Mouse (Mus musculus) mature B cell (primary cell): ENCODE measurements at regions not wholly inside any gene's neighbourhood (a gene's known extent, or its start where the extent isn't known, plus 50 kb on each side); places are given as distances from the start of the nearest gene placed in this dataset.

ENCODE experiments used
- in situ Hi-C: fragments of 300-500 bp; cut with MboI; formaldehyde crosslinking; loops from 2 replicates; pipeline ENCODE4 v1.14.3; 2019

DNA sequence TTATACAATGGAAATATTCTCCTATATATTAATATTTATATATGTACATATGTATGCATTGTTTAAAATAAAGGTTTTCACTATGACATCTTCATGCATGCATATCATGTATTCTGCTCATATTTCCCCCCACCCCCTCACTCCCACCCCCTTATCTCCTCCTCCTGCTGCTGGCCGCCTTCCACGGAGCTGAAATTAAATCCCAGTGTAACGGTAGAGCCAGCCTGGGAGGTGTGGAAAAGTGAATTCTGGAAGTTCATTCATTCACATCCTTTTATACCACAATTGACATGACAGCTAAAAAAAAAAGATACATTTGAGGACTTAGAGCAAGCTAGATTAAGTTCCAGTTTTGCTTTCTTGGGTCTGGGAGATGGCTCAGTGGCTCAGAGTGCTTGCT, 85.7 kb upstream of the Rbpj start:
- in situ Hi-C loops: no loop called here

DNA sequence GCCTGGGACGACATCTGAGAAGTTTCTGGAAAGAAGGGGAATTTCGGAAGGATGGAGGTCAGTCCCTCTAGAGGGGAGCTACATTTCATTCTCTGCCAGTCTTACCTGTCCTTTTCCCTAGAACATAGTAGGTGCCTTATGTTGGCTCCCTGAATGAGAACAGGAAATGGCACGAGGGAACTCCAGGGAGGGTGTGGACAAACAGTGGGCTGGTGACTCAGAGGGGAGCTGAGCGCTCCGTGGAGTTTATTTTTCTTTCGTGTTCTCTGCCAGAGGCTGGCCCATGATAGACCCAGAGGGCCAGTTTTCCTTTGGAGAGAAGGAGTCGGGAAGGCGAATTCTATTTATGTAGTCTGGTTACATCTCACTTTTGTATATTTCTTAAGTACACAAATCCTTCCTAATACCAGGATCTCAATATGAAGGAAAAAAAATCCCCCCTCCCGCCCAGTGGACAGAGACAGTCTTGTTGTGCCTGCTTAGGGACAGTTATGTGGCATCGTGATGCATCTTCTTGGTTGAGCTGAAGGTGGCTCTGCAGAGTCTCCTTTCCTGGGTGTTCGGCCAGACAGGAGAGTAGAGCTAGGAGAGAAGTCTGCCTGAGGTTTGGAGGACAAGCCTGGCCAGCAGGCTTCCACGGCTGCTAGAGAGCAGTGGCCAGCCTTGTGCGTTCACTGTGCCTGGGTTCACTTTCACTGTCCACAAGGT, 84.3 kb upstream of the Rbpj start:
- in situ Hi-C loops: no loop called here

- in situ Hi-C loops: no loop called here
These were observed 81.9 kb upstream of the Rbpj start for GRCm38 (mm10) chr5:53384026-53384425.

DNA sequence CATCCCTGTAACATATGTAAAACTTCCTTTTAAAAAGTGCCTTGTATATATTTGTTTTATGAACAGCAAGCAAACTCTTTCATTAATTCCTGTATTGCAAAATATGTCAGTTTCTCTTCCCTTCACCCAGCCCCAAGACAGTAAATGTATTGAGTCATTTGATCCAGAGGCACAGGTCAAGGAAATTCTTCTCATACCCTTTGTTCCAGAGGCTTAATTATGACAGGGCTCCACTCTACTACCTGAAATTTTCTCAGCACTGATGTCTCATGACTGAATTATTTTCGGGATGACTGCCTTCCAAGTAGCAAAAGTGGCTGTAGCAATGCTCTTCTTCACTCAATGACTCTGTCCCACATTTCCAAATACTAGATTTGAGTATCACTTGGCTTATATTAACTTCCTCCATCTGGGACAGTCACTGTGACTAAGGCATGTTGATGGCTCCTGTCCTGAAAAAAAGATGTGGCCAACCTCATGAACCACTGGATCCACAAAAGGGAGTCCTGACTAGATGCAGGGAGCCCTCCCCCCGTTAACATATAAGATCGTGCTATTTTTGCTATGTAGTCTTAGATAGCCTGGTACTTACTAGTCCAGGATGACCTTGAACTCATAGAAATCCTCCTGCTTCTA, 80.3 kb upstream of the Rbpj start:
- in situ Hi-C loops: no loop called here

- in situ Hi-C loops: no loop called here
These were observed 72.4 kb upstream of the Rbpj start for GRCm38 (mm10) chr5:53393571-53393970.

DNA sequence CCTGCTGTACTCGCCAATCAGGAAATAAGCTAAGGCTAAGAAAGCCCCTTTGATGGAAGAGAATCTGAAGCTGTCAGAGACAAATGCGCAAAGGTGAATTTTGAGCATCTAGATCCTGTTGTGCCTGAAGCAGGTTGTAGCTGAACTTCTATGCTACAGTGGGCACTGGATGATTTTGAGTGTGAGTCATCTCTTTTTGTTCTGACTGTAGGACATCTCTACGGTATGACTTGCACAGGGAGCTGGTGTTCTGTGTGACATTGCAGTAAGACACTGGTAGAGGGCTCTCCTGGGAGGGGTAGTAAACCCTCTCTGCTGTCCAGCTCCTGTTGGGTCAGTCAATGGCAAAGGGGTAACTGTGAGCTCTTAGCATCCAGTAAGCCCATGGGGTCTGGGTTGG, 71.4 kb upstream of the Rbpj start:
- in situ Hi-C loops: no loop called here

DNA sequence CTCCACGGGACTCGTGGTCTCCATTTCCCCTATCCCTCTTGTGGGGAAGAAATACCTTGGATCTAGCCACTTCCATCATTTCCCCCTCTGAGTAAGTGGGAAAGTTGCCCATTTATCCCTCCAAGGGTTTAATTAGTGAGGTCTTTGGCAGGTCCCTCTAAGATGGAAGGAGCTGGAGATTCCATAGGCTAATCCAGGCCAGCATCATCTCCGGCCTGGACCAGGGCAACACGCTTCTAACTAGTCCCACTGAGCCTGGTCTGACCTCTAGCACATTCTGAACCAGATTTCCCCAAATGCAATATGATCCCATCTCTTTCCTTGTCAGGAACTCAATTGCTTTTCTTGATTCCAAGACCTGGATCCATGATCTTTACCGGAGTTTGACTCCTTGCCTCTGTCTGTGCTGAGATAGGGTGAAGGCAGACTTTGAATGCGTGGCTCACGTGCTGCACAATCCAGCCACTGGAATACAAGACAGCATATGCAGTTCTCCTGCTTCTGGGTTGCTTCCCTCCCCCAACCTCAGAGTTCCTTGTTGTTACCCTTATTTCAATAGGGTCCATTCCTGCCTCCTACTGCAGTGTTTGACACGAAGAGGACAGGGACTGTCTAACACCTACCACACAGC, 67.4 kb upstream of the Rbpj start:
- in situ Hi-C loops: no loop called here

- in situ Hi-C loops: no loop called here
These were observed 64.9 kb upstream of the Rbpj start for GRCm38 (mm10) chr5:53401093-53401492.

DNA sequence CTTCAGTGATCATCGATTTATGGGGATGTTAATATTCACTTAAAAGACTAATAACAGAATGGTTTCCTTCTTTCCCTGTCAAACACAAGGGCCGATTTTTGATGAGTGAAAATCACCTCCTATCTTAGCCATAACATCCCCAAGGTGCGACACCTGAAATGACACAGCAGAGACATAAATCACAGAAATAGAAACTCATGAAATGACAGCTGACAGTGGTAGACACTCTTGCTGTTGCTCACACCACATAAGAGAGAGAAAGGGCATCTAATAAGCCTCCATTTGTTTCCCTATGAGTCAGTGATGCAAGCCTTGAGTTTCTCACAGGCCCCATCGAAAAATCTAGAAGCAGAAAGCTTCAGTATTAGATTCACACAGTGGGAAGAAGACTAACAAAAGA, 63.9 kb upstream of the Rbpj start:
- in situ Hi-C loops: no loop called here

DNA sequence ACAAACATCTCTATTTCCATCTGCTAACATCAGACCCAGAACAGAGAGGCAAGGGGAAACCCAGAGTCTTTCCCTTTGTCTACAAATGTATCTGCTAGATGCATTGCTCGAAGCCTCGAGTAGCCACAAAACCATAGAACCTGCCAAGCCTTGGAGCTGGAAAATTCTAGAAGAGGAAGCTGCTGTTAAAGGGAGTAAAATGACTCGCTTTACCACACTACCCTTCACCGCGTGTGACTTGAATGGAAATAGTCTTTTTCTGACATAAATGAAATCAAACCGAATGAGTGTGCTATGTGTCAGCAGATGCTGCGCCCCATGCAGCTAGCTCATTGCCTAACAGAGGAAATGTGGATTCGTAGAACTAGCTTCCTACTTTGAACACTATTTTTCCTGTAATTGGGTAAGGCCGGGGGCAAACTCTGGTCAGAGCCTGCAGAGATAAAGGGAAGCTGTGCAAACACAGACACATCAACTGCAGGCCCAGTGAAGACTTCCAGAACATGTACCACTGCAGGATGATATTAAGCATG, 63.3 kb upstream of the Rbpj start:
- in situ Hi-C loops: no loop called here

GRCm38 (mm10) chr5:53405929-53406328, 60.0 kb upstream of the Rbpj start:
- in situ Hi-C loops: no loop called here

DNA sequence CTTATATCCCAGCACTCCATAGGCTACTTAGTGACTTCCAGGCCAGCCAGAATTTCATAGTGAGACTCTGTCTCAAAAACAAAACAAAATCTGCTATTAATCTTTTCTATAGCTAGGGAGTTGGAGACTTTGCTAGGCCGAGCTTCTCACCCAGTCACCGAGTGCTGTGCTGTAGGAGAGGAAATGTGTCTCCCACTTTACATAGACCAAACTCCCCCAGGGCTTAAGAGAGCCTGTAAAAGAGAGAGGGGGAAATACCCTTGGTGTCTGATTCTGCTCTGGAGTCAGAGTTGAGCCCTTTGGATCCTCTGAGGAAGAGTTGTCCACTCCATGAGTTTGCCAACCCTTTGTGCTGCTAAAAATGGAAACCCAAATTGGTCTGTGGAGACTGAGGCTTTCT, 58.3 kb upstream of the Rbpj start:
- in situ Hi-C loops: no loop called here

GRCm38 (mm10) chr5:53408235-53408634, 57.7 kb upstream of the Rbpj start:
- in situ Hi-C loops: no loop called here

- in situ Hi-C loops: no loop called here
These were observed 56.2 kb upstream of the Rbpj start for GRCm38 (mm10) chr5:53409740-53410139.

DNA sequence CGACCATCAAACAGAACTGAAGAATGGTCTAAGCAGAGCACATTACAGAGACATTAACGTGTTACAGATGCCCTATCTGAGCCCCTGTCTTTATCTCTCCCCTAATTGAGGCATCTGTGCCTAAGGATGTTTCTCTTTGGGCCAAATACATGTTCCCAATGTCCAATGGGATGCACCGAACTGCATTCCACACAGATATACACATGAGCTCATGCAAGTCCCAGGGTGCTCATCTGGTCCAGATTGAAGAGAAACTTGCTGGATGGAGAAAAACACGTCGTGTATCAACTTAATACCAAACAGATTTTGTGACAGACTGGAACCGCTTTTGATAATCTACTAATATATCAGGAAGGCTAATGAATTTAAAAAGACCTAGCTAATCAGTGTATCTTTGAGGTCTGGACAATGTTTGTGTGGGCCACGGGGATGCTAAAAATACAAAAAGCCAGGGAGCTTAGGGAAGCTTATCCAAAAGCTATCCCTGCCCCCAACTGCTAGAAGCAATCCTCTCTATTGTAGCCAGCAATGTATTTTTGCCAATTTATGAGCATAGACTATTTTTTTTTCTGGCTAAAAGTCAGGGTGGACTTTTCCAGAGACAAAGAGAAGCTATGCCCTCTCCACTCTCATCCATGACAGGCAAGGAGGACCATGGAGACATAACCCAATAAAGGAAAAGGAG, 53.4 kb upstream of the Rbpj start:
- in situ Hi-C loops: no loop called here

- in situ Hi-C loops: no loop called here
These were observed 52.3 kb upstream of the Rbpj start for GRCm38 (mm10) chr5:53413677-53414076.

DNA sequence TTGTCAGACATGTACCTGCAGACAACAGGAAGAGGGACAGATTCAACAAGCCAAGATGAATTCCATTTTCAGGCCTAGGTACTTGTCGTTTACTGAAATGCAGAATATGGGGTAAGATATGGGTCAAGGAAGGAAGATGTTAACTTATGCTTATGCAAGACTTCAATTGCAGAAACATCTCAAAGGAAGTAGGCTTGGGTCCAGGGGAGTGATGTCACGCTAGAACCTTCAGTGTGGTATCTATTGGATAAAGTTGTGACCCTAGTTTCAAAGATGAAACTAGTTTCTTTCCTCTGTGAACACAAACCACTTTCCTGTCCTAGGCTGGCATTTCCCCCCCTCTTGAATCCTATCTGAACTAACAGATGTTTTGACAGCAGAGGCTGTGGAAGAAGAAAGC, 50.5 kb upstream of the Rbpj start:
- in situ Hi-C loops: no loop called here
